Mouse (Mus musculus) monocyte, adult 2 months (primary cell): Measurements from ENCODE around the gene Foxn3.
A peak's percentile ranks its signal among the peaks of the same experiment; 100 is the strongest.

ENCODE experiments used
- DNase-seq, 2 experiments: peaks; one replicate each; pipeline ENCODE4 v3.0.0; 2022; ENCODE audit warnings: low spot score in 2 of 2, low read depth in 1 of 2

Foxn3 gene

DNA sequence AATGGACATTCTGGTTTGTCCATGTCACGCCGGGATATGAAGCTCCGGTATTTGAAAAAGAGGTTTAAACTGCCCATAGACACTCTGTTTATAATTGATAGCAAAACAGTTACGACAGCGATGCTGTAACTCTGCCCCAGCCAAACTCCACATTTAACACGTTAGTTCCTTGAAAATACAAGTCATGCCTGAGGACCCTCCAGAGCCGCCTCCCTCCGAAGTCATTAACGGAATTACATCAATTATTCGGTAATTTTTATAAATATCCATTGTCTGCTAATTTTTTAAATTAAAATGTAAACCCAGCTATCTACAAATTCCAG lies 554 bp downstream of the Foxn3 start:
- no peak for DNase-seq

DNA sequence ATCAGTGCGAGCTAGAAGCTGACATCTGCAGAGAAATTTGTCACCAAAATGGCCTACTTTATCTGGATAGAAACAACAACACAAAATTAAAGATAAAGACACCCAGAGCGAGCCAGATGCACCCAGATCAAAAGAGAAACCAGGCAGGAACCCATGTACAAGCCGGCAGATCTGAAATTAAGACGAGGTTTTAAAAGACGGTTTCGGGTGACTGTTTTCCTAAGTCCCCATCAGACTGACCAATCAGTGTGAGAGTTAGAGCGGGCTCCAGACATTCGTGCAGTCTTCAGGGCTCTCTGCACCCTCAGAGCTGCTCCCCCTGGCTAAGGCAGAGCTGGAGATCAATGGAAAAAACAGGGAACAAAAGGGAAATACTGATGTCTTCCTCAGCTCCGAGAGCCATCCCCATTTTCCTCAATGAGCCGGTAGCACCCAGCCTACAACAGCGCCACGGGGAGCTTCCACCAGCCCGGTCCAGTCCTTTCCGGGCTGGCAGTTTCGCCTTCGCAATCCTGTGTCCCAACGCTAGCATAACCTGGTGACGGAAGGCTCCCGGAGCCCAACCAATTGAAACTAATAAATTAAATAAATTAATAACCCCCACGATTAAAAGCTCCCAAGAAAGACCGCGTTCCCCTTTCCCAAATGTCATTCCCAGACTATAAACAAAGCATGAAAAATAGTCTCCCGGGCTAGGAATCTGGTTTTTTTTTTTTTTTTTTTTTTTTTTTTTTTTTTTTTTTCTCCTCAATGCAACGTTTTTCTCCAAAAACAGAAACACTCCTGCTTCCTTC lies 1.1 kb downstream of the Foxn3 start:
- DNase-seq = peak in 1 of 2 experiments; percentile 27

DNA sequence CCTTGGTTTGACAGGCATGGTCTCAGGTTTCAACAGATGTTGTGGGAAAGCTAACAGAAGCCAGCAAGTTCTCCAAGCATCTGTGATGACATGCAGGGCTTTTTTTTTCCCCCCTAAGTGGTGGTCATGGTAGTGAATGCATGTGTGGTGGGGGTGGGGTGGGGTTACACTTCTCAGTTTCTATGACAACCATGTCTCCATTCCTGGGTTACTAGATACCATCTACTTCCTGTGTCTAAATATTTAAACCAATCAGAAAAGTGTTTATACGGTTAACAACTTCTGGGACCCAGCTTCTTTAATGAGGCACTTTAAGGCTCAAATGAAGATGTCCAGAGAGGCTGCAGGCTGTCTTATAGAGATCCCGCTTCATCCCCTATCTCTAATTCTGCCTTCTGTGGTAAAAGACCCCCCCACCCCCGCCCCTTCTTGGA lies 2.0 kb downstream of the Foxn3 start:
- DNase-seq = no peak

DNA sequence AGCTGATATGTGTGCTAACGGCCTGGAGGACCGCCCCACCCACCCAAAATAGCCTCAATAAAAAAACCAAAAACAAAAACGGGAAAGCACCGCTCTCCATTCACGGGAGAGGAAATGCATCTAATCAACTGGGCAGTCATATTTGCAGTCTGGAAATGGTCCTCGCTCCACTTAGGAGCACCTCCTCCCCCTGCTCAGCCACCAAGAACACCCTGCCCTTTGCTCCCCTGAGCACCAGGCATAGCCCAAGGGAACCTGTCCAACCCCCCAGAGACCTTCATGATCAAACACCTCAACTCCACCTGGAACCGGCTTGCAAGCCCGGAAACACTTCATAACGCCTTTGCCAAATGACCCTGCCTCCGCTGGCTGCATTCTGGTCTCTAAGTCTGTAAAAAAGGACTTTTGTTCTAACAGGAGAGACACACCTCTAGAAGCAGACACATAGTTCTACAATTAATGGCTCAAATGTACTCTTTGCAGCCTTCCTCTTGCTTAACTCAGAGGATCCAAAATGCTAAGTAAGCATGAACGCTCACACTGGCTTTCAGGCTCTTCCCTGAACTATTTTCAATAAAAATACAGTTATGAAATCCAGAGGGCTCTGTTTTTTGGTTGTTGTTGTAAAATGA lies 2.6 kb downstream of the Foxn3 start:
- no peak for DNase-seq

GRCm38 (mm10) chr12:99559483-99559882 lies 3.9 kb downstream of the Foxn3 start:
- no peak for DNase-seq

DNA sequence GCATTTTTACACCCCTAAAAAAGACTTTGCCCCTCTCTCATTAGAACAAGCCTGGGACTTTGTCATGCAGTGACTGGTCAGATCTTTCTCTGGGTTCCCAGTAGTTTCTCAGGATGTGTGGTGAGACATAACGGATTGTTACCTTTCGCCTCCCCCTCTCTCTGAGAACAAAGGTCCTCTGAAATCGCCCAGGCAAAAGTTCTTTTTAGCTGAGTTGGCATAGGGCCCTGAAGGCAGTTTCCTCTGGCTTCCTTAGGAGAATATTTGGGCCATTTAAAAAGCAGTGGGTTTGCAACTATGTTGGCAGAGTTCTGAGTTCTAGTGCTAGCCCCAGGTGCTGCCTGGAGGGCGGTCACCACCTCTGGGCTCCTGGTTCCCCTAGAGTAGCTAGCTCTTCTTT lies 4.9 kb downstream of the Foxn3 start:
- DNase-seq = no peak

- DNase-seq = no peak
Measured at GRCm38 (mm10) chr12:99557498-99557897, 5.9 kb downstream of the Foxn3 start.

DNA sequence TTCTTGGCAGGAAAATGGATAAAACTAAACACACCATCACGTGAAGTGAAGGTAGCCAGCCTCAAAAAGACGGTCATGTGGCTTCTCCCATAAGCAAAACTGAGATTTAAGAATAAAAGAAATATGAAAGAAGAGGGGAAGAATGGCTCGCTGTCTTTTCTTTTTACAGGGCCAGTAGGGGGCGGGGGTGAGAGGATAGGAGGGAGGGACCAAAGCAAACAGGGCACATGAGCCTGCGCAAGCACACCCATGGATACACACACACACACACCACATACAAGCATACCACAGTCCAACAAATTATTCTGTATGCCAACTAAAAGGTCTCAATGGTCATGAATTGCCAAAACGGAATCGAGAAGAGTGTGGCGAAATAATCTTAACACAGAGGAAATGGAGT lies 12.8 kb downstream of the Foxn3 start:
- DNase-seq = no peak

- no peak for DNase-seq
Measured at GRCm38 (mm10) chr12:99549811-99550210, 13.6 kb downstream of the Foxn3 start.

- no peak for DNase-seq
Measured at GRCm38 (mm10) chr12:99548419-99548818, 15.0 kb downstream of the Foxn3 start.

DNA sequence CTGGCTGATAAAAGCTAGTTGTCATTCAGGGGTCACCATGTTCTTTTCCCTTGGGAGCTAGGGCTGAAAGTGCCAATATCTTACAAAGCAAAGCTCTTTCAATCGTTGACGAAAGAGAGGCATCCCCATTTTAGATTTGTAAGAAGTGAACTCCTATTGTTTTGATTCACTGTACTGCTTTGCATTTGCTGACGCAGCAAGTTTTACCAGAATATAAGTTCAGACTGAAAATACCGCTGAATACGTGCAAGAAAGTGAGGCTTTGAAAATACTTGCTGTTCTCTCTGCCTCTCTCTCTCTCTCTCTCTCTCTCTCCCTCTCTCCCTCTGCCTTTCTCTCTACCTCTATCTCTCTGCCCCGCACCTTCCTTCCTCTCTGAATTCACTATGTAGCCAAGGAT lies 16.1 kb downstream of the Foxn3 start:
- no peak for DNase-seq

DNA sequence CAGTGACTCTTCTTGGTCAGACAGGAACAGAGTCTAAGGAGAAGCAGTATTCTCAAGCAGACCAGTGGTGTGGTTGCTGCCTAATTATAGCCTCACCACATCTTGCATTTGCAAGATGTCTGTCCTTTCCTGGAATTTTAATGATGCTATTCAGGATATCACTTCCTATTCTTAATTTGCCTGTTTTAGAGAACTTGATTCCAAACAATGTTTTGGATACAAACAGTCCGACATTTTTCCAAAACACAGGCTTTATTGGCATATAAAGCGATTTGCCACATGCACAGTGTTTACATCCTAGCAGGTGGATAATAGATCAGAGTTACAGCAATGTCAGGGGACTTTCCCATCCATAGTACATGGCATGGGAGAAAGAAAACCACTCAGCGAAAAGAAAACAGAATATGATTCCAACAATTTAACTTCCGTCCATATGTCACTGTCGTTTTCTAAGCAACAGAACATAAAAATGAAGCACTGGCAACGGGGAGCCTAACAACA lies 18.1 kb downstream of the Foxn3 start:
- DNase-seq = no peak

GRCm38 (mm10) chr12:99544262-99545128 lies 18.9 kb downstream of the Foxn3 start:
- no peak for DNase-seq

DNA sequence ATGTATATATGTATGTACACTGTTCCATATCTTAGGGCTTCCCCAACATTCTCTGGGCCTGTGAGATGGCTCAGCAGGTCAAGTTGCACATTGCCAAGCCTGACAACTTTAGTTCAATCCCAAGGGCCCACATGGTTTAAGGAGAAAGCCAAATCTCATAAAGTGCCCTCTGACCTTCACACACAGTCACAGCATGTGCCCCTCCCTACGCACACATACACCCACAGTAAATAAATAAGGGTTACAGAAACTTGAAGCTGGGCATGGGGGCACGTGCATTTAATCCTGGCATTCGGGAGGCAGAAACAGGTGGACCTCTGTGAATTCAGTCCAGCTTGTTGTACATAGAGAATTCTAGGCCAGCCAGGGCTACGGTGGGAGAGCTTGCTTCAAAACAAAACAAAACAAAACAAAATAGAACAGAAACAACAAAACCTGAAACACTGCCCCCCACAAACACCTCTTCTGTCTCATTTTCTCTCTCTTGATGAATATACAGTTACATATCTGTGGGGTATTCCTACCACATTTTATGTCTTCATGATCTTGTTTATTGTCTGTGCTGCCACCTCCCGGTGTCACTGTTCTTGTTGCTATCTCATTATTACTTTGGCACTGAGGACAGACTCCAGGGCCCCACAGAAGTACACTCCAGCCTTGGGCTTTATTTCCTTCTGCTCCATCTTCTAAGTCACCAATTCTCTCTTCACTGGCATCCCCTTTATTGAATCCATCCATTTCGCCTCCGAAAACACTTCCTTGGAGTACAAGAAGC lies 19.8 kb downstream of the Foxn3 start:
- no peak for DNase-seq

DNA sequence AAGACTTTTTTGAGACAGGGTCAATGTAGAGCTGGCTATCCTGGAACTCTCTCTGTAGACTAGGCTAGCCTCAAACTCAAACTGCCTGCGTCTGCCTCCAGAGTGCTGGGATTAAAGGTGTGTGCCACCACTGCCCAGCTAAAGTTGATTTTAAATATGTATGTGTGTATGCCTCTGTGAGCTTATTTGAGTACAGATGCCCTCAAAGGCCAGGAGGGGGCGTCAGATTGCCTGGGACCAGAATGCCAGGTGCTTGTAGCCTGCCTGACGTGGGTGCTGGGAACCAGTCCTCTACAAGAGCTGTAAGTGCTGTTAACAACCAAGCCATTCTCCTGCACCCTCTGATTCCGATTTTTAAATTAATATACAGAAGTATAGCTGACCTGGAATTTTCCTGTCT lies 23.2 kb downstream of the Foxn3 start:
- DNase-seq = no peak

DNA sequence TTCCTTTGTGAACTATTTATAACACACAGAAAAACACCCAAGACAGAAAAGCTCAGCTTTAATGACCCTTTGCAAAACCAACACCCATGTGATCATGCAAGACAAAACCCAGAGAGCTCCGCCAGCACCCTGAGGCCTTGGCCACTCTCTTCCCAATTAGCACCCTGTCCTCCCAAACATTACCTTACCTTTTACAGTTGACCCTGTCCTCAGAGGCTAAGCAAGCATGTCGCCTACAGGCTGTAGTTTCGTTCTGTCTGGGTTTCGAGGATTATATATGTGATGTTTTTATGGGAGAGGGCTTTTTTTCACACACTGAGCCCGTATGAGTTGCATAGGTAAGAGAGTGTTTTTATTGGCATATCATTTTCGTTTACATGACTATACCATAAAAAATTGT lies 26.1 kb downstream of the Foxn3 start:
- DNase-seq = no peak

GRCm38 (mm10) chr12:99536426-99536825 lies 27.0 kb downstream of the Foxn3 start:
- DNase-seq = no peak

GRCm38 (mm10) chr12:99532342-99532741 lies 31.0 kb downstream of the Foxn3 start:
- no peak for DNase-seq

DNA sequence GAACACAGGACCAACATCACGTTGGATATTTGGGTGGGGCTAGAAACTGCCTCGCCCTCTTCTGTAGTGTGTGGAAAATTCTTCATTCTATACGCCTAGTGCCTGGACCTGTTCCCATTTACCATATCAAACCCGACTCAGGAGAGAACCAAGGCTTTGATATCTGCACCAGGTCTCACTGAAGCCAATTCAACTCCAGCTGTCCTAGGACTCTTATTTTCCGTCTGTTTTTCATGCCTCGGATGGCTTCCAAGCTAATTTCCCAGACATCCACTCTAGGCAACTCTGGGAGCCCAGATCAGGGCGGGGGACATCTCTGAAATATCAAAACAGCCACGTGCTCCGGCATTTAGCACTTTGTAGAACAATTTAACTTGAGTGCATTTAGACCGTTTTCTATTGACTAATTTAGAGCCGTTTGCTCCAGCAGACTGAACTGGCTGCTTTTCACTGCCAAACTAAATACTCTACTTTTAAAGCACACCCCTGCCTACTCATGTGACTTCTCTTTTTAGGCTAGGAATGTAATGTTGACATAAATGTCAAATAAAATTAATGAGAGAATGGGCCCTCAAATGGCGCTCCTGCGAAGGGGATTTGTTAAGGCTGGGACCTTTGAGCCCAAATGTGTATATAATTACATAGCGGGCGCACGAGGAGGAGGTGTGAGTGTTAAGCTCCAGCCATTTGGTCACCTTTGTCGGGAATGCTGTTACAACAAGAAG lies 33.5 kb downstream of the Foxn3 start:
- DNase-seq = no peak

- no peak for DNase-seq
Measured at GRCm38 (mm10) chr12:99528958-99529357, 34.4 kb downstream of the Foxn3 start.
